Mouse (Mus musculus) C2C12 (cell line): ENCODE data around the gene Babam2.

Experiments
- CEBPB ChIP-seq: IDR thresholded peaks from one replicate; pipeline ENCODE4 v1.6.1; 2011; ENCODE audit warnings: low read depth, mild to moderate bottlenecking, control low read depth, moderate library complexity
- CTCF ChIP-seq: IDR thresholded peaks from one replicate; pipeline ENCODE4 v1.5.1; 2011; ENCODE audit not compliant: control insufficient read depth, insufficient read depth, insufficient read length
- FOSL1 ChIP-seq: IDR thresholded peaks from one replicate; pipeline ENCODE4 v1.8.0; 2011; ENCODE audit warnings: mild to moderate bottlenecking, low read length; ENCODE audit not compliant: poor library complexity, insufficient read depth, severe bottlenecking
- MAX ChIP-seq: IDR thresholded peaks from one replicate; pipeline ENCODE4 v1.6.1; 2011; ENCODE audit warnings: mild to moderate bottlenecking, control low read depth
- MYOD1 ChIP-seq: IDR thresholded peaks from one replicate; pipeline ENCODE4 v1.6.1; 2011; ENCODE audit warnings: low read depth; ENCODE audit not compliant: control insufficient read depth, insufficient read length
- MYOG ChIP-seq: IDR thresholded peaks from one replicate; pipeline ENCODE4 v1.6.1; 2011; ENCODE audit not compliant: control insufficient read depth, insufficient read length; ENCODE audit errors: extremely low read depth
- USF1 ChIP-seq: IDR thresholded peaks from one replicate; pipeline ENCODE4 v1.6.1; 2011; ENCODE audit warnings: low read depth, mild to moderate bottlenecking, control low read depth, moderate library complexity

DNA sequence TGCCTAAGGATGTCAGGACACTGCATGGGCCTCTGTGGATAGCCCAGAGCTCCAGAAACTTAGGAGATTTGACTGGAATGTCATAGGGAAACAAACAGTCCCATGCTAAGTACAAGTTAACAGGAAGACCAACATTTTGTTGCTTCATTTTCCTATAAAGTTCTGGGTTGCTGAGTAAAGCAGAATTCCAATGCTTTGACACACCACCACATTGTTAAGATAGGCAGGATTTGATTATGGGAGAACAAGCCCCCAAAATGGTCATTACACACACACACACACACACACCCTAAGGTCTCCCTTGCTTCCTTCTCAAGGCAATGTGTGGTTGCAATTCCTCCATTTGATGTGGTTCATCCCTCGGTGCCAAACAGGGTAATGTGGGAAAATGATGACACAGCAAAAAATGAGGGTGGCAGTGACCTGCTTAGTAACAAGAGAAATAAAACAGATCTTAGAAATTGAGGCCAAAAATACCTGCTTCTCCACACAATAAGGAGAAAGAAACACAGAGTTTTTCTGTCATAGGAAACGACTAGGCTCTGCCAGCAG is 286.4 kb downstream of the Babam2 start:
- TF ChIP-seq MYOG, result no peak
- no peak for TF ChIP-seq CTCF
- TF ChIP-seq USF1, result no peak
- peak; percentile 70 for TF ChIP-seq CEBPB
- TF ChIP-seq MAX, result no peak
- peak; percentile 12 for TF ChIP-seq MYOD1
- peak; percentile 35 for TF ChIP-seq FOSL1
